Mouse (Mus musculus) gastrocnemius, postnatal 4 days (tissue): ENCODE measurements around the gene Hdac7. TPM values are rescaled to one million over a fixed set of nuclear protein-coding genes. Genes with fewer than 3 reads are reported as not detected.

Source experiments
- DNase-seq, 2 experiments: peaks; one replicate each; pipeline ENCODE4 v3.0.0; 2021 to 2022; ENCODE audit warnings: low spot score in 2 of 2, mixed read lengths in 2 of 2
- total RNA-seq, 2 experiments: library from RNA; stranded (reverse); gene quantifications; 2 replicates each; pipeline ENCODE4 v1.2.3; 2021

Hdac7 gene
- total RNA-seq, 2 experiments from 2014 or later = 53.6 to 57.9 TPM

DNA sequence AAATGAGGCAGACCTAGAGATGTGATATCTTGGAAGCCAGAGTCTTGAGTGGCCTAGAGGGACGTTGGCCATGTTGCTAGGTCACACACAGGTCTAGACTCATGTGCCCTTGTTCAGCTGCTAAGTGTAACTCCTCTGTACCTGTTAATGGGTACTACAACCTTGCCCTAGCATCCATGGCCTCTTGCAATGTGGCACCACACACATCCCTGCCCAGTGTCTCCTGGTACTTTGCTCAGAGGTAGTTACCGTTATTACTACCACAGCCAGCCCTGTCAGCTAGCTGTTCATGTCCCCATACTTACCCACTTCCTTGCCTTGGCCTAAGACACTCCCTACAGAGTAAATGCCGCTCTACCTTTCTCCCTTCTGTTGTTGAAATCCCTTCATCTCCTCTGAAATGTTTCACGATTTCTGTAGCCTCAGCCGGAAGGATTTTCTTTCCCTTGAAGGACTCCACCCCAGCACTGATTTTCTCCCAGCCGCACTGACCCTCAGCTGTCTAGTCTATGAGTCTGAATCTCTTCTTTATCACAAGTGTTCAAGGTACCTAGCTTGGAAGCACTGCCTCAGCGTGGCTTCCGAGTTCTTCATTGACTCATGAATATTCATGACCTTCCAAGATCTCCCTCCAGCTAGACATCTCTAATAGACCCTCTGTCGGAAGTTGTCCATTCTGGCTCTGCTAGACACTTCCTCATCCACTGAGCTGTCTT, 11.4 kb downstream of the Hdac7 start:
- no peak for DNase-seq

DNA sequence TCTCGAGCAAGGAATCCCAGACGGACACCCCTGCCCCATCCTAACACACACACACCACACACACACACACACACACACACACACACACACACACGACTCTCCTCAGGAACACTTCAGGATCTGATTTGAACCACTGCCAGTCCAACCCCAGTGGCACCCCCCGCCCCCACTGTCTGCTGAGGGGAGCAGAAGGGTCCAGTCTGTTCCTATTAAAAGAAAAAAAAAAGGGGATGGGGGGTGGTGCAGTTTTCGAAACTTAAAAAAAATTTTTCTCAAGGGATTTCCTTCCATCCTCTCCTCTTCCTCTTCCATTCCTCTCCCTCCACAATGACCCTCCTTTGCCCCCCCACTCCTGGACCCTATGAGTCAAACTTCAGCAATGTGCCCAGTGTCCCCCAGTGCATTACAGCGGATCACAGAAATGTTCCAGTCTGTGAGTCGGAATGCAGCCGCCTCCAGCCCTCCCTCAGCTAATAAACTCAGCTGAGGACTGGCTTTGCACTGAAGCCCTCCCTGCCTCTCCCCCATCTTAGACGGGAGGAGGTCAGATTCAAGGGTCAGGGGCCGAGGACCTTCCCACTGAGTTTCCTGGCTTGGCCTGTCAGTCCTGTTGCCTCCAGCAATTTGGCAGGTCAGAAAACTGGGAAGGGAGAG, 12.2 kb downstream of the Hdac7 start:
- DNase-seq = peak; percentile 41 to 62

DNA sequence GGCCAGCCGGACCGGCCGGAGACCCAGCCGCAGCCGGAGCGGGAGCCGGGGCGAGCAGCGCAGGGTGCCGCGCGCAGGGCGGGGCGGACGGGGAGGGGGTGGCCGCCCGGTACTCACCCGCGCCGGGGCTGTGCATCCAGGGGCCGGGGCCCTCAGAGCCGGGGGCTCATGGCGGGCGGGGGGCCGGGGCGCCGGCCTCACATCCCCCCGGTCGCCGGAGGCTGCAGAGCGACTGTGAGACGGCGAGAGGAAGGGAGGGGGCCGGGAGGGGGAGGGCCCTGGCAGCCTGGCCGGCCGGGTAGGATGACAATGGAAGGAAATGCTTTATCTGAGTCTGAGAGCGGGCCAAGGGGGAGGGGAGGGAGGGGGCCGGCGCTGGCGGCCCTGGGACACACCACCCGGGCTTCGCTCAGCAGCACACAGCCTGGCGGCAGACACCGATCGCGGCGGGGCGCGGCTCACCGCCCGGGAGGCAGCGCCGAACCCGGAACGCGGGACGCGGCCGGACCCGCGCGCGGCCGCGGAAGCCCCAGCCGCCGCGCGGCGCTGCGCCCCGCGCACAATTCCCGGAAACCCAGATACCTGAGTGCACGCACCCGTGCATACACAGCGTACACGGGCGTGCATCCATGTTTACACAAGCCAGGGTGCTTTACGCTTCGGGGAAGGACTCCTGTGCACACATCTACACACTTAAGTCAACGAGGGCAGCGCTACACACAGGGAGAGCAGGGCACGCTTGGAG, 12.9 kb downstream of the Hdac7 start:
- peak; percentile 53 to 76 for DNase-seq

DNA sequence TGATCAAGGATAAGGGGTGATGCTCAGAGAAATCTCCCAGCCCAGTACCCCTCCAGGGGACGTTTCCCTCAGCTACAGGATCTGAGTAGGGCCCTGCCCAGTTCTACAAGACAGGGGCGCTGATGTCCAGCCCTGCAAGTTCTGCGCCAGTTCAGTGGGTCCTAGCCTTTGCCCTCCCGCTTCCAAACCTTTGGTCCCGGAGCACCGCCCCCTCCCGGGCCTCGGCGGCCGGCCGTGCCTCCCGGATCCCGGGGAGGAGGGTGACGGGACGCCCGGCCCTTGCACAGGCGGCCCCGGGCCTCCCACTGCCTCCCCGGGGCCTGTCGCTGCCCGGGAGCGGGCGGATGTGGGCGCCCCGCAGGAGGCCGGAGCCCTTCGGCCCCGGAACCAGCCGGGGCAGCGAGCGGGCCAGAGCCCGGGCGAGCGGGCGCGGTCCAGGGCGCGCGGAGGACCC, 13.5 kb downstream of the Hdac7 start:
- DNase-seq = peak; percentile 45 to 53

DNA sequence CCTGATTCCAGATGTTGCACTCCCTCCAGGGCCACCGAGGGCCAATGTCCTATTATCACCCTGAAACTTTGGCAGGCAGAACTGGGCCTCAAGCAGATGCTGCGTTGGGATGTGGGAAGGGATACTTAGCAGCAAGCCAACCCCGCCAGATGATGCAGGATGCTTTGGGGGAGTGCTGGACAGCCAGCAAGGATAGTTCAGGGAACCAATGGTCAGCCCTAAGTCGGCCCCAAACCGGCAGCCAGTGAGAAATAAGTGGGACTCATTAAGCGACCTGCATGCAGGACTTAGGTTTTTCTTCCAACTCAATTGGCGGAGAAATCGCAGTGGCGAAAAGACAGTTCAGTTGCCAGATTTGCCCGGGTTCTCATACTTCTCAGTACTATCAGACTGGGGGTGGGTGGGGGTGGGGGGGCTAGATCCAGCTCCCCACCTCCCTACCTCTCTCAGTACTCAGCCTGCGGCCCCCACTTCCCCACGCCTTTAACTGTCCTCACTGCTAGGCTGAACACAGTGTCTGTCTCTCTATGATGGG, 14.0 kb downstream of the Hdac7 start:
- DNase-seq = peak in 1 of 2 experiments; percentile 63

DNA sequence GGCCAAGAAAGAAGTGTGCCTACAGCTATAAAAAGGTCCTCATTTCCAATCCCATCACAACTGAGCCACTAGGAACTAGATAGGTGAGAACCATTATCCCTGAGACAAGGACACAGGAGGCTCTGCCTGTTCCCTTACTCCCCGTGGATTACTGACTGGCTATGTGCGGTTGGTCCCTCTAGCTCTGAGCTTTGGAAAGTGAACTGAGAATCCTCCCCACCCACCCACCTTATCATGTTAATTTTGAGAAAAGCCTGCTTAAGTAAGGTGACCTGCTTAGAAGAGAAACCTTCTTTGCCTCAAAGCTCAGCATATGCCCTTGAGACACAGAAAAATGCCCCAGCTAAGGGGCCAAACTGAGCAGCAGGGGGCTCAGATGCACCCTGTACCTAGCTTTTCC, 14.9 kb downstream of the Hdac7 start:
- no peak for DNase-seq

DNA sequence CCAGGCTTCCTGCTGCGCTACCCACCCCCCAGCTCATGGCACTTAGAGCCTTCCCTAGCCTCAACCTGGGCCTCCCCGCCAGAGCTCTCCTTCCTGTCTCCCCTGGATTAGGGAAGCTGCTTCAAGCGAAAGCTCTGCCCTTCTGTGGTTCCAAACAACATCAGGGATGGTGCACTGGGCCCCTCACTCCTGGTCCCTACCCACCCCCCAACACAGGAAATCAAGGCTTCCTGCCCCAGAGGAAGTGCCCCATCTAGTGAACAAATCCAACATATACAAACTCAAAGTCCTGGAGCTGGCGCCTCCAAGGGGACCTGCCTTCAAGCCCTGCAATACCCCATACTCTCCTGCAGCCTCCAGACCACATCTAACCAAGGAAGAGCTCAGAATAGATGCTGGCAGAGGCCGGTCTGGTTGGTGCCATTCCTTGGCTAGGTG, 15.4 kb downstream of the Hdac7 start:
- no peak for DNase-seq

DNA sequence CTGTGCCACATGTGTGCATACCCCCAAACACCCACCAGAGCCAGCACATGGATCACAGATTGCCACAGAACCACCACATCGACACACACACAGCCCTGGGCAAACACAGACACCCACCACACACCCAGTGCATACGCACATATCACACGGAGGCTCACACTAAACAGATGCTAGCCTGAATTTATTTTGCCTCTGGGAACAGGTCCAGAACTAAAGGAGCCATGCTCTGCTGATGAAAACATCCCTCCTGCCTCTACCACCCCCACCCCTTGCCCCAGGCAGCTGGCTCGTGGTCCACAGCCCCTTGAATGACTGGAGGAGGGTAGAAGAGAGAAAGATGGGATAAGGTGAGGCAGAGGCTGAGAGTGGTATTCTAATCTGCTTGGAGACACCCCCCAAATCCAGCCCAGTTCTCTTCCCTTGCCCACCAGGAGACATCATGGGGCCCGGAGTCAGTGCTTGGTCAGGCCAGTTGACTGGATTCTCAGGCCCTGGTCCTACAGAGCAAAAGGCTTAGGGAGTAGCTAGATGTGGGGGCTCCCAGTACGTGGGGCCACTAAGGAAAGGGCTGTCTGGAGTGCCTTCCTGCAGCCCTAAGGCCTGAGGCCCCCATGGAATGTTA, 16.0 kb downstream of the Hdac7 start:
- no peak for DNase-seq

DNA sequence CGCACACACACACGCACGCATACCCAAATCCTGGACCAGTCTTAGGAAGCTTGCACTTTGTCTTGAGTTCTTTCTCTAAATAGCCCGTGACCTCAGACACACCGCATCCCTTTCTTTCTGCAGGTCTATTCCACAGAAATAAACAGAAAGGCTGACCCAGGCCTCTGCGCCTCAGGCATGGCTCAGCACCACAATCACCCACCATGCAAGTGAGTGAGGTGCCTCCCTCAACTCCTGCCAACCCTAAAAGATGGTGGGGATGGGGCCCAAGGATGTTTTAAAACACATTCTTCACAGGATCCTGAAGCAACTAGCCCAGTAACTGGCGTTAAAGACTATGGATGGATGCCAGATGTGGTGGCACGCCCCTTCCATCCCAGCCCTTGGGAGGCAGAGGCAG, 16.9 kb downstream of the Hdac7 start:
- DNase-seq = no peak

DNA sequence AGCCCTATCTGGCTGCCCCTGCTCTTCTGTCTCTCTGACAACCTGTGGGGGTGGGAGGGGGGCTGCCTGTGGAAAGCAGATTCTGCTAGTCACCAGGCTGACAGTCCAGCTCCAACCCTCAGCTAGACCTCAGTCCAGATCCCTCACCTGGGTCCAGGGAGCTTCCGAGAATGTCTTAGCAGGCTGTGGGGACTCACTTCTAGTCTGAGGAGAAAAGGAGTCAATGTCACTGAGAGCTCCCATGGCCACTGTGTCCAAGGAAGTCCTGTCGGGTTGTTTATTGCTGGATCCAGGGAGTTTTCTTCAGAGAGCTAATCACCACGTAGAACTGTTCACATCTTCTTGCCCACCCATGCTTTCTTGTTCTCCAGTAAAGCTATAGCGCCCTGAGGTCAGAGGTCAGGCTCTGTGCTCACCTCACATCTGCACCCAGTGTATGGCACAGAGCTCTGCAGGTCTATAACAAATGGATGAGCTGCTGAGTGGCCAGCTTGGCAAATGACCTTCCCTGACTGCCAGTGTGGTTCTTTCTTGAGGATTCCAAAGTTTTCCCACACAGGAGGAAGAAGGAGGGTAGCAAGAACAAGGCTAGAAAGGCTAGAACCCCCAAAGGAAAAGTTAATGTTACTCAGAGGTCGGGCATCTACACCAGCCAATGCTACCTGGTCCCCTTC, 17.6 kb downstream of the Hdac7 start:
- no peak for DNase-seq

DNA sequence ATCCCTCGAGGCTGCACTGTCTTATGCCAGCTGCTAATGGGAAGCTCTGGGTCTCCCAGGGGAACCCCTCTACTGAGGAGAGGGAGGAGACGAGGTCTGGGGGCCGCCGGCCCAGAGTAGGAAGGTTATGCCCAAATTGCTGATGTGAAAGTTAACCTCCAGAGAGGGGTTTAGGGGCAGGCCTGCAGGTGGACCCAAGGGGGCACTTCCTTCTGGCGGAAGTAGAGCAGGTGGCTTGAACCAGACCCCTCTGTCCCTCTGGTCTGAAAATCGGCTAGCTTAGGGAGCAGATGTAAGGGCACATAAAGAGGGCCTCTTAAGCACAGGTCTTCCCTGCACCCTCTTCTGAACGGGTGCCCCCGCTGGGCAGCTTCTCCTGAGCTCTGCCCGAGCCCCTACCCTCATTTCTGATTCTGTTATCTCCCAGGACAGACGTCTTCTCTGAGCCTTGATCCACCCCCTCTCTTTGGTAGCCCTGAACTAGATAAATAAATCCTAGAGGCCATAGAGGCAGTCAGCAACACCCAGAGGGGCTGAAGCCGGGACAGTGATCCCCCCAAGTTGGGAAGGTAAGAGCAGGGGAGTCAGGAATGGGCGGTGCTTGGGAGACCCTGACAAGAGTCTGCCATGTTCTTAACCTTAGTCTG, 18.2 kb downstream of the Hdac7 start:
- DNase-seq = no peak

DNA sequence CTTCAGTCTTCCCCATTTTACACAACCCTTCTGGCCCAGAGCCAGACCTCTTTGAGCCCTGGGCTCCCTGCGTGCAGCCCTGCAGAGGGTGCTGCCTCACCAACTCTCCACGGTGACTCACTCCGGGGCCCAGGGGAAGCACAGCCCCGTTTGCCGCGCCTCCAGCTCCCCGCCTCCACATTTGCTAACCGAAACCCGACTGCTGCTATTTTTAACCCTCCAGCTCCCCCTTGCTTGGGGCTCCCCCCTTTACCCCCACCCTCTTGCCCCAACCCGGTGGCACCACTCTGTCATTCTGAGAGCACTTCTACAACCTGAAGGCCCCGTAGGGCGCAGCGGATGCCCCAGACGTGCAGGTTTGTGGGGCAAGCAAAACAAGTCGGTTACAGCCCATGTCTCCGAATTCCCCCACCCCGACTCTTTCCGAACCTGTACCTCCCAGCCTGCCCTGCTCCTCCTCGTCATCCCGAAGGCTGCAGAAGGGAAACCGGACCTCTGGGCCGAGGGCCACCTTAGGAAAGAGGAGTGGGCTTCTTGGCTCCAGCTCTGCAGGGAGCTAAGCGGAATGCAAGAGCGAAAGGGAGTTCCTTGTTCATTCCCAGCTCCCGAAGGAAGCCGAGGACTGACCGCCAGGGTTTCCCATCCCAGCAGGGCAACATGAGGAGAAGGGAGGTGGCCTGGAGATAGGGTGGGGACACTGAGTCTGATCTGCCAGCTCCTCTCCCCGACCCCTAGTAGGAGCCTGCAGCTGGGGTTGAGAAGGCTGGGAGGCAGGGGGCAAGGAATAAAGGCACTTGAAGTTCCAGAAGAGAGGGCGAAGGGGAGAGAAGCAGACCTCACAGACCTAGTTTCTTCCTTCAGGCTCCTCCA, 19.0 kb downstream of the Hdac7 start:
- peak; percentile 66 to 84 for DNase-seq

DNA sequence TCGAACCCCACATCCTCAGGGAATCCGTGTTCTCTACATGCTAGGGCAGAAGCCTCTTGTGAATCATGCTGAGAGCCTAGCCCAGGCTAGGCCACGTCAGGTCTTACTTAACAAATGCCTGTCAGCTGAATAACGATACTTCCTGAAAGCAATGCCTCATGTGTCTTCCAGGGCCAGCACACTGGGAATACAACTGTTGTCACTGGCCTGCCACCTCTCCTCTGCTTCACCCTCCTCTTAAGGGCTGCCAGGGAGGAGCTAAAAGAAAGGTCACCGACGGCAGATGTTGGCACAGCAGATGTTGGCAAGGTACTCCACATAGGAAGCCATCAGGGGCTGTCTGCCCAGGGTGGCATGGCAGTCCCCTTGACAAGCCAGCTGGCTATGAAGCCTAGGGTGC, 20.3 kb downstream of the Hdac7 start:
- DNase-seq = no peak

DNA sequence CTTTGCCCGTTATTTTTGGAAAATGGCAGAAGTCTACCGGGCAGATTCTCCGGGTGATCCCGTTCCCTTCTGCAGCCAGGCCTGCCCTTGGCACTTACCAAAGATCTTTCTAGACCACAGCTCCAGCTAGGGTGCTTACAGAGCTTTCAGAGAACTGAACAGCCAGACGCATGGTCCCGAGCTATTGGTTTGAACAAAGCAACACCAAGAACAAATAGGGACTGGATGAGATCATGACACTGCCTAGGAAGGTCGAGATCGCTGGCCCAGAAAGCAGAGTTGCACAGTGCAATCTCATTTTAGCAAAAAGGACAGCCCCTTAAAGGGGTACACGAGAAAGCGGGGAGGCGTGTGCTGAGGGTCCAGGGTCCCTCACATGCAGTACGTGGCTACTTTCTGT, 20.8 kb downstream of the Hdac7 start:
- DNase-seq = no peak

DNA sequence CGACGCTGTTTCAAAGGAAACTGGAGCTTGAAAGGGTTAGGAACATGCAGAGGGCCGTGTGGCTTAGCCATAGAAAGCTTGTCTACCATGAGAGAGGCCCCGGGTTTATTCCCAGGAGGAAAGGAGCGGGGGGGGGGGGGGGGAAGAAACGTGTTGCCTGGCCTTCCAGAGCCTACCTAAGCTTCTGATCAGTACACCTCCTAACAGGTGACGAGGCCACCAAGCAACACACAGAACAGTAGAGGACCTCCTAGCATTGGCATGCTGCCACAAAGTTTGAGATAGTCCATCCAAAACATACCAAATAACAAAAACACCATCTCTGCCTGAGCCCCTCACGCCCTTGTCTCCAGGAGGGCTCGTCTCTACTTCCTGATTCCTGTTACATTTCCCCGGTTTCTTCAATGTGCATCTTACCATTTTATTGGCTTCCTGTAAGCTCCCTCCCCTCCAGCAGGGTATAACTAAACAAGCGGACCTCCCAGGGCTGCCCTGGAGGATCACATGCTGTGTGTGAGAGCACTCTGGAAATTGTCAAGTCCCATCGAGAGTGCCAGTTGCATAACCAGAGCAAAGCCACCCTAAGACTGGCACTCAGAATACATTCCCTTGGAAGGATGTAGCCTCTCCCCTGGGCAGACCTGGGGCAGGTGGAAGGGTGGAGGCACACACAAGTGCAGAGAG, 21.6 kb downstream of the Hdac7 start:
- DNase-seq = no peak

DNA sequence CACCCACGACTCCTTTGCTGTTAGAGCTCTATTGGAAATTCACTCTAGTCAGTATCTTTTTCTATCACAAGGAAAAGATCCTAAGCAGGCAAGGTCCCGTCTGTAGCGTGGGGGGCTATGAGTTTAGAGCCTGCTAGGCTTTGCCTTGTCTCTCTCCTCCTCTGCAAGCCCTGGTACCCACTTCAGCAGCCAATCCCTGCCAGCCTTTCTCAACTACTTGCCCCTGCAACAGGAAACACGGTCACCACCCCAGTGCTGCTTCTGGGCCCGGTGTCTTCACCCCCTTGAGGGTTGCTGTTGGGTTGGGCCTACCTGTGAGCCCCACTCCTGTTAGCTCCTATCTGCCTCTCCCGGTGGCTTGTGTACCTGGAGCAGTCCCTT, 22.3 kb downstream of the Hdac7 start:
- no peak for DNase-seq

DNA sequence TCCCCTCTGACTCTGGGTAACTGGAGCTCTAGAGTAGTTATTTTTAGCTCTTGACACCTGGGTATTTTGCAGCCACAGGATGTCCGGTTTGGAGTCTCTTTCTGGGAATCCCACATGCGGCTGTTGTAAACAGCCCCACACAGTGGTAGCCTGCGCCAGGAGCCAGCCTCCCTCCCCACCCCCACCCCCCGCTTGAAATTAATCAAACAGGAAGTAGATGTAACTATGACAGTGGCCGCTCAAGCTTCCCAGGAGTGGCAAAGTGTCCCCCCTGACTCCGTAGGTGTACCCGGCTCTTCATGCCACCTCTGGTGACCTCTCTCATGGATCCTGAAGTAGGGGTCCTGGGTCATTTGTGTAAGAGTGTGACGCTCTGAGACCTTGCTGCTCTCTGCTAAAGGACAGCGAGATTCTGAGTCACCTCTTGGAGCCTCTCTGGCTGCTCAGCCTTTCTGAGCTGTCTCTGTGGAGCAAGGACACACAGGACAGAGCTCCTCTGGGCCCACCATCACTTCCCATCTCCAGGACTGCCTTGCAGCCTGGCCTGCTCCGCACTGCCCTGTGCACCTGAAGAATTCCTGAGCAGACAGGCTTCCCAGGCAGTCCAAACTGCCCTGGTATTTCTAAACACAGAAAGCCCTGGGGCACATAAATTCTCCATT, 22.9 kb downstream of the Hdac7 start:
- DNase-seq = no peak

DNA sequence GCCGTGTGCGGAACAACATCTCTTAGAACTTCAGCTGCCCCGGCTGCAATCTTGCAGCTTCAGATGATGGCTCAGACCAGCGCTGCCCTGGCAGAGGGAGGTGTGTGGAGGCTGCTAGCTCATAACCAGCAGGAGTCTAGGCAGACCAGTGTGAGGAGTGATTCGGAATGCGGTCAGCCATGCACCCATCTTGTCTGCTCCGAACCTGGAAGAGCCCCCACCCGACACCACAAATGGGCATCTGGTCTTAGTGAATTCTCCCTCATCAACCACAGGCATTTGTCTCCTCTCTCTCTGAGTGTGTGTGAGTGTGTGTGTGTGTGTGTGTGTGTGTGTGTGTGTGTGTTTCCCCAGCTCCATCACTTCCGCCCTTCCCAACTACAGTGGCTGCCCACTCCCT, 24.4 kb downstream of the Hdac7 start:
- no peak for DNase-seq
